Mouse (Mus musculus): ENCODE results near the gene Mroh2a.

Mroh2a gene

GRCm38 (mm10) chr1:88297480-88298258, 70.9 kb downstream of the Mroh2a start:
- no peak for DNase-seq

GRCm38 (mm10) chr1:88298686-88299528, 72.1 kb downstream of the Mroh2a start:
- DNase-seq: no peak

GRCm38 (mm10) chr1:88299529-88299945, 72.8 kb downstream of the Mroh2a start:
- no peak for DNase-seq

- no peak for DNase-seq
These were observed 73.7 kb downstream of the Mroh2a start for GRCm38 (mm10) chr1:88300301-88301050.

GRCm38 (mm10) chr1:88301121-88302014, 74.6 kb downstream of the Mroh2a start:
- DNase-seq: no peak

GRCm38 (mm10) chr1:88302057-88302740, 75.4 kb downstream of the Mroh2a start:
- DNase-seq: no peak

GRCm38 (mm10) chr1:88303762-88304161, 77.0 kb downstream of the Mroh2a start:
- no peak for DNase-seq

- DNase-seq: no peak
These were observed 77.6 kb downstream of the Mroh2a start for GRCm38 (mm10) chr1:88304261-88304985.

GRCm38 (mm10) chr1:88305018-88305795, 78.4 kb downstream of the Mroh2a start:
- DNase-seq: no peak

GRCm38 (mm10) chr1:88306543-88306942, 79.8 kb downstream of the Mroh2a start:
- DNase-seq: no peak

GRCm38 (mm10) chr1:88307180-88307579, 80.4 kb downstream of the Mroh2a start:
- no peak for DNase-seq

GRCm38 (mm10) chr1:88309020-88309419, 82.2 kb downstream of the Mroh2a start:
- no peak for DNase-seq

- no peak for DNase-seq
These were observed 83.1 kb downstream of the Mroh2a start for GRCm38 (mm10) chr1:88309905-88310304.

- no peak for DNase-seq
These were observed 83.6 kb downstream of the Mroh2a start for GRCm38 (mm10) chr1:88310349-88310748.
